9 mouse cellular contexts compared by ENCODE assay signal in the genomic region with DNA sequence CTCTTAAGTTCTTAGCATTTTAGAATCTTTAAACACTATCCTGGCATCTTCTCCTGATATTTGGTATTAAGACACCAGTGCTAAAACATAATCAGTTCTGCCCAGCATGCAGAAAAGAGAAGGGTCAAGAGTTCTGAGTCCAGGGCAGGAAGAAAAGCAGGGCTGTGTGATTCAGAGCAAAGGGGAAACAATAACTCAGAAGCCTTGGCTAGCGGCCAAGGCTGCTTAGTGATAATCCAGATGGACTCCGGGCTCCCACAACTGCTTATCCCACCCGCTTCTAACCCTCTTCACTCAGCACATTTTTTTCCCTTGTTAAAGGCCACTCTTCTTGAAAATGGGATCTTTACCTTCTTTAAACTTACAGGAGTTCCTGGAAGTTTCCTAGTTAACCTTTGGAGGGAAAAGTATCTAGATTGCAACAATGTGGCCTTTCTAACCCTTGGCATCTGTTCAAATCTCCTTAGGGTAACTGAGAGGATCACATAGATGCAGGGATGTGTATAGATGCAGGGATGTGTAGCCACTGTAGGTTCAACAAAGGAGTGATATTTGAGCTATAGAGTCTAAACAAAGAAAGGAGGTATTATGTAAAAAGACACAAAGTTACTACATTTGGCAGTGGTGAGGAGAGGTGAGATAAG. TPM values are rescaled to one million over a fixed set of nuclear protein-coding genes. Genes with fewer than 3 reads are reported as not detected.
A peak's percentile ranks its signal among the peaks of the same experiment; 100 is the strongest.
DNase-seq lines count a peak whose midpoint lies in the region; ATAC-seq lines count a peak whose summit lies in the region.
"Had no signal": no experiment of that assay in that cellular context is flagged by ENCODE, and none has a peak within 500 bp of the region (broad histone marks: within the 10 kb centered on the region; RNA-seq: fewer than 3 reads in every experiment).

No protein-coding gene starts in this region.

- H3K9ac ChIP-seq in hindbrain, embryonic 14.5 days: no peak overlapping the region
- H3K9ac ChIP-seq in lung, embryonic 15.5 days: no peak overlapping the region
- H3K9ac ChIP-seq: liver, embryonic 13.5 days had no signal

- H3K4me2 ChIP-seq in hindbrain, embryonic 14.5 days (replicated peaks): no peak overlapping the region
- no peak overlapping the region for H3K4me2 ChIP-seq in lung, embryonic 15.5 days
- H3K4me2 ChIP-seq: liver, embryonic 13.5 days had no signal

- H3K9me3 ChIP-seq in hindbrain, embryonic 14.5 days (ENCODE audit: control insufficient read depth, low read length): no peaks in the 10 kb centered on the region
- no peaks in the 10 kb centered on the region for H3K9me3 ChIP-seq in lung, embryonic 15.5 days
- H3K9me3 ChIP-seq: liver, embryonic 13.5 days had no signal

- ATAC-seq in hindbrain, embryonic 14.5 days (ENCODE audit: low FRiP score): no peak
- ATAC-seq in lung, embryonic 15.5 days (ENCODE audit: borderline replicate concordance, extremely low read depth, low FRiP score, low TSS enrichment): peak; percentile 52; the same call in 1 of the 2 replicates

- no peaks in the 10 kb centered on the region for H3K27me3 ChIP-seq in hindbrain, embryonic 14.5 days (ENCODE audit: control insufficient read depth, insufficient read depth, low read length)
- H3K27me3 ChIP-seq in lung, embryonic 15.5 days: no peaks in the 10 kb centered on the region
- H3K27me3 ChIP-seq: liver, embryonic 13.5 days had no signal

- H3K27ac ChIP-seq in hindbrain, embryonic 14.5 days: peak overlapping the region; percentile 62; the same call in 1 of the 2 replicates
- H3K27ac ChIP-seq in lung, embryonic 15.5 days: peak overlapping the region; percentile 57
- H3K27ac ChIP-seq: liver, embryonic 13.5 days had no signal

- H3K36me3 ChIP-seq in hindbrain, embryonic 14.5 days (replicated peaks; ENCODE audit: control insufficient read depth, insufficient read depth): no peaks in the 10 kb centered on the region
- no peaks in the 10 kb centered on the region for H3K36me3 ChIP-seq in lung, embryonic 15.5 days
- H3K36me3 ChIP-seq: liver, embryonic 13.5 days had no signal

- H3K4me3 ChIP-seq in hindbrain, embryonic 14.5 days (replicated peaks; ENCODE audit: low read length): no peak overlapping the region
- no peak overlapping the region for H3K4me3 ChIP-seq in lung, embryonic 15.5 days
- H3K4me3 ChIP-seq: liver, embryonic 13.5 days had no signal

- peak; percentile 71 for DNase-seq in MEL-GATA-1-ER (ENCODE audit: extremely low read depth, low read depth)
- peak; percentile 76 for DNase-seq in adrenal gland, adult 8-10 months
- peak; percentile 9 to 46 for DNase-seq in gastrocnemius, adult 8-10 months (ENCODE audit: low spot score in 2 of 2)
- DNase-seq in hindbrain, embryonic 14.5 days (ENCODE audit: low spot score): peak; percentile 57
- DNase-seq in skeletal muscle tissue, adult 2 months (ENCODE audit: low read depth, low spot score): peak; percentile 79
- no peak for DNase-seq in thymus, adult 18-20 months
- DNase-seq in frontal cortex, adult 2 months (ENCODE audit: extremely low spot score in 1 of 2, low spot score in 1 of 2): no peak
- DNase-seq: liver, embryonic 13.5 days had no signal

- 4% methylated on average over 3 of the region's 3 CpGs for WGBS in hindbrain, embryonic 14.5 days
- WGBS in lung, embryonic 15.5 days: 1% methylated on average over 3 of the region's 3 CpGs

- H3K4me1 ChIP-seq in hindbrain, embryonic 14.5 days (replicated peaks; ENCODE audit: control insufficient read depth, insufficient read depth, low read length): peaks cover 19% of the 10 kb centered on the region; the same call in 1 of the 2 replicates
- peaks cover 22% of the 10 kb centered on the region for H3K4me1 ChIP-seq in lung, embryonic 15.5 days

RNA-seq across cellular contexts. Expression of a gene that starts 33.1 kb away (rescaled TPM):
- total RNA-seq in adrenal gland, adult 8-10 months (2022): 10 to 100 TPM; 29.7 to 35.1 (median 32.2) TPM
- total RNA-seq in gastrocnemius, adult 8-10 months (2022): 10 to 100 TPM; 11.7 to 15.0 (median 14.1) TPM
- polyA plus RNA-seq in hindbrain, embryonic 14.5 days (2014; fragmentation: Nextera tagmentation; extraction: Ambion mirVana): 22.3 and 24.0 TPM in 2 replicates
- polyA plus RNA-seq in lung, embryonic 15.5 days (2015; fragmentation: Nextera tagmentation; extraction: Ambion mirVana): 27.1 and 27.3 TPM in 2 replicates
- polyA plus RNA-seq in frontal cortex, adult 2 months (2012; rRNA removed): 15.0 and 16.6 TPM in 2 replicates

Comparison
In these comparisons a context has a peak if more than half of its experiments do, and no peak if none do; other contexts are left out.
1. DNase-seq: peak in MEL-GATA-1-ER (single experiment), adrenal gland, adult 8-10 months (single experiment), gastrocnemius, adult 8-10 months (2 of 2), hindbrain, embryonic 14.5 days (single experiment) and skeletal muscle tissue, adult 2 months (single experiment); none in thymus, adult 18-20 months (0 of 2) and frontal cortex, adult 2 months (0 of 2).